Mouse (Mus musculus) kidney, adult 9 months (tissue): ENCODE results near the gene Acvrl1.

ENCODE experiments used
- DNase-seq: peaks from one replicate; pipeline ENCODE4 v3.0.0; 2022

Acvrl1 gene

GRCm38 (mm10) chr15:101128181-101129089, at the start of gene Acvrl1:
Acvrl1 (plus strand) TSS chr15:101128522.
- peak; percentile 51 for DNase-seq

- peak; percentile 98 for DNase-seq
Observed at GRCm38 (mm10) chr15:101078731-101079156, 49.6 kb upstream of the Acvrl1 start.

- no peak for DNase-seq
Observed at GRCm38 (mm10) chr15:101080031-101080520, 48.2 kb upstream of the Acvrl1 start.

- no peak for DNase-seq
Observed at GRCm38 (mm10) chr15:101081035-101081548, 47.2 kb upstream of the Acvrl1 start.

- DNase-seq, result no peak
Observed at GRCm38 (mm10) chr15:101082236-101082635, 46.1 kb upstream of the Acvrl1 start.

- no peak for DNase-seq
Observed at GRCm38 (mm10) chr15:101084499-101084898, 43.8 kb upstream of the Acvrl1 start.

GRCm38 (mm10) chr15:101086451-101086850, 41.9 kb upstream of the Acvrl1 start:
- no peak for DNase-seq

GRCm38 (mm10) chr15:101086956-101087355, 41.4 kb upstream of the Acvrl1 start:
- peak; percentile 64 for DNase-seq

GRCm38 (mm10) chr15:101088291-101088690, 40.0 kb upstream of the Acvrl1 start:
- no peak for DNase-seq

GRCm38 (mm10) chr15:101091551-101091950, 36.8 kb upstream of the Acvrl1 start:
- no peak for DNase-seq

GRCm38 (mm10) chr15:101092121-101092828, 36.0 kb upstream of the Acvrl1 start:
- peak; percentile 55 for DNase-seq

GRCm38 (mm10) chr15:101092829-101093648, 35.3 kb upstream of the Acvrl1 start:
- DNase-seq, result peak; percentile 82

GRCm38 (mm10) chr15:101093988-101094387, 34.3 kb upstream of the Acvrl1 start:
- no peak for DNase-seq

- DNase-seq, result no peak
Observed at GRCm38 (mm10) chr15:101094979-101095378, 33.3 kb upstream of the Acvrl1 start.

GRCm38 (mm10) chr15:101095392-101095791, 32.9 kb upstream of the Acvrl1 start:
- DNase-seq, result no peak

- DNase-seq, result no peak
Observed at GRCm38 (mm10) chr15:101097985-101098651, 30.2 kb upstream of the Acvrl1 start.

GRCm38 (mm10) chr15:101100996-101101395, 27.3 kb upstream of the Acvrl1 start:
- DNase-seq, result no peak

GRCm38 (mm10) chr15:101103605-101104304, 24.6 kb upstream of the Acvrl1 start:
- DNase-seq, result no peak

- peak; percentile 86 for DNase-seq
Observed at GRCm38 (mm10) chr15:101105496-101105994, 22.8 kb upstream of the Acvrl1 start.

- no peak for DNase-seq
Observed at GRCm38 (mm10) chr15:101106011-101106410, 22.3 kb upstream of the Acvrl1 start.
